9 mouse cellular contexts compared by ENCODE assay signal in genomic region chr2:181213021-181213445, GRCm38 (mm10). TPM values are rescaled to one million over a fixed set of nuclear protein-coding genes. Genes with fewer than 3 reads are reported as not detected.
DNase-seq lines count a peak whose midpoint lies in the region; ATAC-seq and TF ChIP-seq lines count a peak whose summit lies in the region.
"Had no signal": no experiment of that assay in that cellular context is flagged by ENCODE, and none has a peak within 500 bp of the region (broad histone marks: within the 10 kb centered on the region; RNA-seq: fewer than 3 reads in every experiment).

Srms (minus strand) TSS chr2:181213185.

- WGBS in forebrain, embryonic 13.5 days, result 2% methylated on average over 17 of the region's 17 CpGs
- WGBS in liver, embryonic 12.5 days (ENCODE audit: insufficient replicate concordance), result 3% methylated on average over 17 of the region's 17 CpGs
- WGBS in midbrain, postnatal 0 days, result 3% methylated on average over 17 of the region's 17 CpGs

- 0 out of 2 replicates have a peak within 1 kb of the TSS, but pooled peaks have one; percentile 23 for H3K9ac ChIP-seq in forebrain, embryonic 13.5 days
- no peak within 1 kb of the TSS for H3K9ac ChIP-seq in liver, embryonic 12.5 days
- H3K9ac ChIP-seq in midbrain, postnatal 0 days (replicated peaks; ENCODE audit: low read length, poor library complexity, severe bottlenecking), result 0 out of 2 replicates have a peak within 1 kb of the TSS, but pooled peaks have one; percentile 4

- peak within 1 kb of the TSS; percentile 26 for H3K4me3 ChIP-seq in forebrain, embryonic 13.5 days
- H3K4me3 ChIP-seq in liver, embryonic 12.5 days, result peak within 1 kb of the TSS; percentile 40
- peak within 1 kb of the TSS; percentile 27 for H3K4me3 ChIP-seq in midbrain, postnatal 0 days (ENCODE audit: low read depth, low read length)

- no peak for ATAC-seq in forebrain, embryonic 13.5 days
- ATAC-seq in liver, embryonic 12.5 days, result peak; percentile 58
- ATAC-seq in midbrain, postnatal 0 days (ENCODE audit: low FRiP score), result no peak

- H3K4me1 ChIP-seq in forebrain, embryonic 13.5 days, result peaks cover 12% of the 10 kb centered on the region
- H3K4me1 ChIP-seq in liver, embryonic 12.5 days, result peaks cover 28% of the 10 kb centered on the region
- no peaks in the 10 kb centered on the region for H3K4me1 ChIP-seq in midbrain, postnatal 0 days (ENCODE audit: insufficient read depth, low read length)

- no peak within 1 kb of the TSS for H3K27ac ChIP-seq in forebrain, embryonic 13.5 days
- H3K27ac ChIP-seq in liver, embryonic 12.5 days, result no peak within 1 kb of the TSS
- no peak within 1 kb of the TSS for H3K27ac ChIP-seq in midbrain, postnatal 0 days (ENCODE audit: low read depth, low read length)

- no peaks in the 10 kb centered on the region for H3K36me3 ChIP-seq in forebrain, embryonic 13.5 days (ENCODE audit: poor library complexity, severe bottlenecking)
- H3K36me3 ChIP-seq in liver, embryonic 12.5 days, result no peaks in the 10 kb centered on the region
- no peaks in the 10 kb centered on the region for H3K36me3 ChIP-seq in midbrain, postnatal 0 days (ENCODE audit: insufficient read depth, low read length)

- H3K4me2 ChIP-seq in forebrain, embryonic 13.5 days, result peak within 1 kb of the TSS; percentile 51
- peak within 1 kb of the TSS; percentile 65 for H3K4me2 ChIP-seq in liver, embryonic 12.5 days
- peak within 1 kb of the TSS; percentile 49 for H3K4me2 ChIP-seq in midbrain, postnatal 0 days (ENCODE audit: low read depth, low read length, poor library complexity, severe bottlenecking)

- H3K27me3 ChIP-seq in forebrain, embryonic 13.5 days, result peaks cover 46% of the 10 kb centered on the region
- H3K27me3 ChIP-seq in liver, embryonic 12.5 days (replicated peaks), result peaks cover 75% of the 10 kb centered on the region
- peaks cover 26% of the 10 kb centered on the region for H3K27me3 ChIP-seq in midbrain, postnatal 0 days (ENCODE audit: insufficient read depth, low read length)
- H3K27me3 ChIP-seq: CH12.LX had no signal

- TF ChIP-seq CTCF in midbrain, postnatal 0 days (IDR thresholded peaks at IDR 0.05), result no peak

- no peaks in the 10 kb centered on the region for H3K9me3 ChIP-seq in forebrain, embryonic 13.5 days (replicated peaks)
- no peaks in the 10 kb centered on the region for H3K9me3 ChIP-seq in liver, embryonic 12.5 days (replicated peaks)
- H3K9me3 ChIP-seq in midbrain, postnatal 0 days (ENCODE audit: low read length), result no peaks in the 10 kb centered on the region

- DNase-seq in heart, adult 18-20 months, result peak; percentile 58 to 59
- no peak for DNase-seq in heart, postnatal 25 days (ENCODE audit: low spot score)
- peak; percentile 70 for DNase-seq in induced T-regulatory cell, adult 2 months (ENCODE audit: low read depth)
- DNase-seq in midbrain, postnatal 0 days (ENCODE audit: low spot score), result no peak
- no peak for DNase-seq in left cerebral cortex, adult 11 months (ENCODE audit: low spot score)
- DNase-seq in MN1 (ENCODE audit: low spot score), result no peak

- intact Hi-C loops in heart, postnatal 25 days (cut with DNase I), result loop anchor here (2.0 kb wide), 1 partner anchor 22 kb away; no protein-coding TSS in a partner anchor

RNA-seq across cellular contexts. Expression of gene Srms, which starts in this region (rescaled TPM):
- total RNA-seq in heart, adult 18-20 months (2021), result under 1 TPM; 0.35 to 0.44 TPM
- total RNA-seq in heart, postnatal 25 days (2021), result under 1 TPM; 0.25 to 0.42 TPM
- 0.06 and 0.11 TPM in 2 replicates for polyA plus RNA-seq in forebrain, embryonic 13.5 days (2015; fragmentation: Nextera tagmentation; extraction: Ambion mirVana)
- 0.07 and 0.29 TPM in 2 replicates for polyA plus RNA-seq in liver, embryonic 12.5 days (2016; fragmentation: Nextera tagmentation; extraction: Ambion mirVana)
- 0.11 TPM in 1 of 2 replicates, not detected in the other for total RNA-seq in midbrain, postnatal 0 days (2014; rRNA removed)
- polyA plus RNA-seq in midbrain, postnatal 0 days (2015; fragmentation: Nextera tagmentation; extraction: Ambion mirVana), result 0.10 and 0.21 TPM in 2 replicates

Comparison
In these comparisons a context has a peak if more than half of its experiments do, and no peak if none do; other contexts are left out.
1. Peak in DNase-seq in heart, adult 18-20 months; RNA of the gene not detected or under 1 TPM.
2. Peak in ATAC-seq, H3K4me3 ChIP-seq and H3K4me2 ChIP-seq in liver, embryonic 12.5 days; RNA of the gene not detected or under 1 TPM.